Mouse (Mus musculus) embryonic facial prominence, embryonic 10.5 days (tissue): ENCODE data around the gene Mdga1. TPM values are rescaled to one million over a fixed set of nuclear protein-coding genes. Genes with fewer than 3 reads are reported as not detected.
A peak's percentile ranks its signal among the peaks of the same experiment; 100 is the strongest.

Experiments used
- DNase-seq: peaks from one replicate; pipeline ENCODE4 v3.0.0-alpha.2; 2017; ENCODE audit warnings: low spot score
- H3K27ac ChIP-seq: fragments of 300-500 bp; sonication (generic); replicated peaks from 2 replicates; pipeline ENCODE4 v1.5.1; 2016; ENCODE audit warnings: mild to moderate bottlenecking
- H3K27me3 ChIP-seq: fragments of 300-500 bp; sonication (generic); replicated peaks from 2 replicates; pipeline ENCODE4 v1.6.1; 2016; ENCODE audit warnings: low read depth, mild to moderate bottlenecking; ENCODE audit not compliant: poor library complexity, severe bottlenecking
- H3K36me3 ChIP-seq: fragments of 300-500 bp; sonication (generic); replicated peaks from 2 replicates; pipeline ENCODE4 v1.6.1; 2016; ENCODE audit warnings: mild to moderate bottlenecking, moderate library complexity
- H3K4me1 ChIP-seq: fragments of 300-500 bp; sonication (generic); 2 replicates; pipeline ENCODE4 v1.6.1; 2016
- H3K4me3 ChIP-seq: fragments of 300-500 bp; sonication (generic); 2 replicates; pipeline ENCODE4 v1.5.1; 2016; ENCODE audit warnings: mild to moderate bottlenecking, moderate library complexity
- H3K9me3 ChIP-seq: fragments of 300-500 bp; sonication (generic); 2 replicates; pipeline ENCODE4 v1.6.1; 2016; ENCODE audit warnings: mild to moderate bottlenecking
- WGBS: fragments of 180-500 bp; shearing (Covaris S2); methylation state at CpG from one replicate; pipeline ENCODE4 v1.1.7; 2016; 5-methylcytosine and 5-hydroxymethylcytosine counted together
- polyA plus RNA-seq: library from polyadenylated mRNA; unstranded; fragments of >200 nt; fragmentation: Nextera tagmentation; extraction: Ambion mirVana; gene quantifications from 2 replicates; pipeline ENCODE4 v1.2.1, GENCODE M21; 2016

The Mdga1 gene
- polyA plus RNA-seq, 1 experiment from 2014 or later, result 1.7 TPM

DNA sequence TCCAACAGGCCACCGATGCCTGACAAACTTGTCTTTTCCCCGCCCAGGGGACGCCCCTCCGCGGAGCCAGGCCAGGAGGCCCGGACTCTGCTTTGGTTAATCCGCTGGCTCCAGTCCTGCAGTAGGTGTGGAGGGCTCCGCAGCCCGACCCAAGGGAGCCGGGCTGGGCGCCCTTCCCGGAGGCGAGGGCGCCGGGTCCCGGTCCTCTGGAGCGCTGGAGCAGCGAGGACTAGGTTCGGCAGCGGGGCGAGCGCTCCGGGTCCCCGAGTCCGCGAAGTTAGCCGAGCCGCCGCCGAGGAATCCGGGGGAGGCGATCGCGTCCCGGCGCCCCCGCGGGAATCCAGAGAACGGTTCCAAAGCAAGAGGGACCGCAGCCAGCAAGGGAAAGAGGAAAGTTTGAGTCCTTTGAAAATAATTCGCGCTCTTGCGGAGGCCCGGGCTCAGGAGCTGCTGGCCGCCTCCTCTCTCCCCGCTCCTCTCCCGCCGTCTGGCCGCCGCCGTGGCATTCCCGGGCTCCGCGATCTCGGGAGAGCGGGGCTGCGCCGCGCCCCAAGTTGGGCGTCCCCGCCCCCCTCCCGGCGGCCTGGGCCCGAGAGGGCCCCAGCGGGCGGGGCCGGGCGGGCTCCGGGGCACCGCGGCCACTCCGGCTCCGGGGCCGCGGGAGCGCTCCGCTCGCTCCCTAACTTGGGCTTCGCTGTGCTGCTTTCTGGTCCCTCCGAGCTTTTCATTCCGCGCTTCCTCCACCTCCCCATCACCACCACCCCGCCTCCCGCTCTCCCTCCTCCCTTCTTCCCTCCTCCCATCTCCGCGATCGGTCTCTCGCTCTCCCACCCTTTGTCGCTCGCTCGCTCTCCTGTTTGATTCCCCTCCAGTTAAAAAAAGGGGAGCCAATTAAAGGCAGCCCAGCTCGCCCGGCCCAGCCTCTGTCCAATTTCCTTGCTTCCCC is 81.7 kb downstream of the Mdga1 start:
- Histone ChIP-seq H3K4me3 (peak overlapping the region; percentile 73), H3K4me1 (peaks cover 49% of the 10 kb centered on the region), H3K27ac (peak overlapping the region; percentile 82), H3K9me3 (no peaks in the 10 kb centered on the region), H3K36me3 (no peaks in the 10 kb centered on the region), H3K27me3 (peaks cover 96% of the 10 kb centered on the region)
- peak; percentile 79 for DNase-seq
- under 1% methylated on average over 92 of the region's 93 CpGs for WGBS

DNA sequence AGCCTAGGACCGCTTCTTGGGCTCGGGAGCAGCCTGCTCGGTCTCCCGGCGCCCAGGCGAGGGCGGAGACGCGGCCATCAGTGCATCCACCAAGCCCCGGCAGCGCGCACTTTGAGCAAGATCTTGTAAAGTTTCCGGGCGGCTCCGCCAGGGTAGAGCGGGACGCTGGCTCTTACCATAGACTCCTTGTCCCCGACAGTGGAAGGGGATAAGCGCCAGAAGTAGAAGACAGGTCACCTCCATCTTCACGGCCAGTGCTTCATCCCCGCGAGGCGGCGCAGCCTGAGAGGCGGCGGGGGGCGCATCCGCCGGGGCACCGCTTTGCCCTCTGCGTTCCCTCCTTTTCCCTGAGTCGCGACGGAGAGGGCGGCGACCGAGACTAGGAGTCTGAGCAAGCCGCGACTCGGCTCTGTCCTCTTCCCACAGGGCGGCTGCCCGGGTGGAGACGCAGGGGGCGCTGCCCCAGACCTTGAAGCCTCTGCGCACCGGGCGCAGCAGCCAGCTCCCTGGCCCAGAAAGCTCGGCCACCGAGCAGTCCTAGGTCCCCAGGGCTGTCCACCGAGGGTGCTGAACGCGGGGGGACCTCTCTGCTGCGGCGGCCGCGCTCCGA is 82.5 kb downstream of the Mdga1 start:
- peaks cover 93% of the 10 kb centered on the region for H3K27me3 ChIP-seq
- H3K27ac ChIP-seq, result peak overlapping the region; percentile 82
- no peaks in the 10 kb centered on the region for H3K9me3 ChIP-seq
- peak; percentile 81 for DNase-seq
- no peaks in the 10 kb centered on the region for H3K36me3 ChIP-seq
- under 1% methylated on average over 57 of the region's 57 CpGs for WGBS
- peak overlapping the region; percentile 73 for H3K4me3 ChIP-seq
- H3K4me1 ChIP-seq, result peaks cover 49% of the 10 kb centered on the region

DNA sequence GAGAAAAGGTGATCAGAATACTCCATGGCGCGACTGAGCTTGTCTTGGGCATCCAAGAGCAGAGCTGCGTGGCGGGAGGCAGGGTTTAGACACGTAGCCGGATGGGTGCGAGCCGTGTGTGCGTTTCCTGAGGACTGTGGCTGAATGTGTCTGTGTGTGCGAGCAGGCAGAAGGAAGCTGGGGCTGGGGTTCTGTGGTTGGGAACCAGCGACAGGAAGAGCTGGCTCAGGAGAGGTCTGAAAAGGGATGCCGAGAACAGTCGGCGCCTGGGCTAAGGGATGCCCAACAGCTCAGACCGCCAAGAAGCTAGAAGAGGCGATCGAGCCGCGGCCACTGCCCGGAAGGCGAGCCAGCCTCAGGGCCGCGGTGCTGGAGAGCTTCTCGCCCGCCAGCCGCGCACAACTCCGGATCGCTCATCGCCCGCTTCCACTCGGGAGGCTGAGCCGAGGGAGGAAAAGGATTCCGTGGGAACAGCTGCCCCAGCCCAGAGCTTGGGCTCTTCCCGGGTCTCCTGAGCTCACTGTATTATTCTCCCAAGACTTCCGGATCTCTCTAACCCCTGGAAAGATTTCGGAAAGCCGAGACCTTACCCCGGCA is 83.1 kb downstream of the Mdga1 start:
- WGBS, result under 1% methylated on average over 39 of the region's 39 CpGs
- H3K27me3 ChIP-seq, result peaks cover 88% of the 10 kb centered on the region
- peaks cover 49% of the 10 kb centered on the region for H3K4me1 ChIP-seq
- no peaks in the 10 kb centered on the region for H3K36me3 ChIP-seq
- H3K27ac ChIP-seq, result peak overlapping the region; percentile 82
- H3K9me3 ChIP-seq, result no peaks in the 10 kb centered on the region
- DNase-seq, result peak; percentile 75
- peak overlapping the region; percentile 73 for H3K4me3 ChIP-seq

DNA sequence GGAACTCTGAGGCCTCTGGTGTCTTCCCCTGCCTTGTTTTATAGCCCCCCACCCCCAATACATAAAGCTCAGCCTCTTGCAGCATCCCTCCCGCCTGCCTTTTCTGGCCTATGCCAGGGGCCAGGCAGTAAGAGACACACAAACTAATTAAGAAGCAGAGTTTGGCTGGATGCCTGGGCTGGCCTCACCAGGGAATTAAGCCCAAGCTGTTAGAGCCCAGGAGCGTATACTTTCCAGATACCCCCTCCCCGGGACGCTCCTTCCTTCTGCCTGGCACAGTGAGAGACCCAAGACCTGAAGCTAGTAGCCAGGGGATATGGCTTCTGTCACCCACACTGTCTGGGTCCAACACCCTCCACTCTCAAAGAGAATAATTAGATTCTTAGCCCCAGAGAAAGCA is 83.8 kb downstream of the Mdga1 start:
- Histone ChIP-seq H3K4me1 (peaks cover 49% of the 10 kb centered on the region), H3K27me3 (peaks cover 81% of the 10 kb centered on the region), H3K27ac (no peak overlapping the region)

DNA sequence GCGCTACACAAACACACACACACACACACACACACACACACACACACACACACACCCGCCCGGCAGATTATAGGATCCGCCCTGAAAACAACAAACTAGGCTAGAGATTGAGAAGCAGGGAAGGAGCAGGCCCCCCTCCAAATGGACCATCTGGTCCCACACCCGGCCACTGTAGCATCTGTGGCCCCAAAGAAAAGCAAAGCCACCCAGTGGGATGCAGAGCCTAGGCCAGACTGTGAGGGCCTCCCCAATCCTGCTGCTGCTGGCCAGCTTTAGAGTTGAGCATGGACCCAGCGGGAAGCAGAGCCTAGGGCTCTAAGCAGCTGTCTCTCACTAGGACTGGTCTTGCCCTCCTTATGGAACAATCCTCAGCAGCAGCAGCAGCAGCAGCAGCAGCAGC is 85.3 kb downstream of the Mdga1 start:
- peaks cover 70% of the 10 kb centered on the region for H3K27me3 ChIP-seq
- no peaks in the 10 kb centered on the region for H3K9me3 ChIP-seq
- H3K4me3 ChIP-seq, result no peak overlapping the region
- H3K36me3 ChIP-seq, result no peaks in the 10 kb centered on the region
- 32% methylated on average over 6 of the region's 6 CpGs for WGBS
- DNase-seq, result no peak
- H3K4me1 ChIP-seq, result peaks cover 48% of the 10 kb centered on the region
- H3K27ac ChIP-seq, result no peak overlapping the region

More for the DNA sequence above, 83.8 kb downstream of the Mdga1 start:
- Histone ChIP-seq H3K9me3 (no peaks in the 10 kb centered on the region), H3K4me3 (peak overlapping the region; percentile 73), H3K36me3 (no peaks in the 10 kb centered on the region)
- DNase-seq, result peak; percentile 24
- WGBS, result 4% methylated on average over 4 of the region's 4 CpGs

DNA sequence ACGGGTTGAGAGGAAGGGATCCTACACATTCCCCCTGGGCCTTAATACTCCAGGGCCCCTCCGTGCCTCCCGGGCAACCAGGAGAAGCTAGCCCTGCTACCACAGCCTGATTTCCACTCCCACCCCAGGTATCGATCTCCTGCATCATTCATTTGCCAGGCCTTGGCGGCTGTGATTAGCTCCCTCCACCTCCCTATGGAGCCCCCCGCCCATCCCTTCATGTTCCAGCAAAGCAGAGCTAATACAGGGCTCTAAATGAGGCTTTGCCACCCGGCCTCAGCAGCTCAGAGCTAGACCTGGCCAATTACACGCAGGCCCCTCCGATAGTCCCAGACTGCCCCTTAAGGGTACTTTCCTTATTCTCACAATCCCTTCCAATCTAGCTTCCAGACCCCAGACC is 86.5 kb downstream of the Mdga1 start:
- Histone ChIP-seq H3K36me3 (no peaks in the 10 kb centered on the region), H3K4me3 (no peak overlapping the region)

DNA sequence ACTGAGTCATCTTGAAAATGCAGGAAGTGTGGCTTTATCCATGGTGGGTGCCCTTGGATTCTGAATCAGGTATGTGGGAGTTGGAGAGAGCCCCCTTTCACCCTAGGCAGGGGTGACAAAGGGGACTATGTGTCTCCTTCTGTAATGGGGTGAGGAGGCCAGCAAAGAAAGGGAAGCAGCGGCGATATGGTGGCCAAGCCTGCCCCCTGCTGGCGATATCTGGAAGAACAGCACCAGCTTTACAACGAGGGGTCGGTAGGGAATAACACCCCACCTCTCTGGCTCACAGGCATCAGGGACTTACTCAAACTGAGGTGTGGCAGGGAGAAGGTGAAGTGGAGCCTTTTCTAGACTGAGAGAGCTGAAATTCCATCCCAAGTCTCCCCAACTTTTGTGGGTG is 87.0 kb downstream of the Mdga1 start:
- Histone ChIP-seq H3K4me3 (no peak overlapping the region), H3K27ac (no peak overlapping the region), H3K27me3 (peaks cover 52% of the 10 kb centered on the region), H3K36me3 (no peaks in the 10 kb centered on the region), H3K4me1 (peaks cover 35% of the 10 kb centered on the region), H3K9me3 (no peaks in the 10 kb centered on the region)
- DNase-seq, result peak; percentile 83
- under 1% methylated on average over 5 of the region's 5 CpGs for WGBS

More for the DNA sequence above, 86.5 kb downstream of the Mdga1 start:
- H3K27me3 ChIP-seq, result peaks cover 57% of the 10 kb centered on the region
- peaks cover 40% of the 10 kb centered on the region for H3K4me1 ChIP-seq
- no peaks in the 10 kb centered on the region for H3K9me3 ChIP-seq
- no peak for DNase-seq
- no peak overlapping the region for H3K27ac ChIP-seq
- 44% methylated on average over 9 of the region's 9 CpGs for whole genome bisulfite sequencing

DNA sequence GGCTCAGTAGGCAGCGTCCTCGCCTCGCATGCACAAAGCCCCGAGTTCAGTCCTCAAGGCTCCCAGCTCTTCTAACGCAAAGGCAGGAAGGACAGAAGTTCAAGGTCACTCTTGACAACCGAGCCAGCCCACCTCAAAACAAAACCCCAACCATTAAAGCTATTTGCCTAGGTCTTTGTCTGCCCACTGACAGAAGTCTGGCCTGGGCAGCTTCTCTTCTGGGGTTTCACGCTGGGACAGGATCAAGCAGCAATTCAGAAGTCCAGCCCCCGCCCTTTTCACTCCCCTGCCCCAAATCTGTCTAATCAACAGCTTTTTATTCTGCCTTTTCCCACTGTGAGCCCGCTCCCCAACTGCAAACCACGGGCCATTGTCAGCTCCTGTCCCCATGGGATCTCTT is 89.6 kb downstream of the Mdga1 start:
- H3K36me3 ChIP-seq, result no peaks in the 10 kb centered on the region
- H3K27ac ChIP-seq, result no peak overlapping the region
- no peaks in the 10 kb centered on the region for H3K9me3 ChIP-seq
- H3K4me3 ChIP-seq, result no peak overlapping the region
- peaks cover 16% of the 10 kb centered on the region for H3K4me1 ChIP-seq
- 59% methylated on average over 10 of the region's 10 CpGs for WGBS
- peaks cover 28% of the 10 kb centered on the region for H3K27me3 ChIP-seq
- DNase-seq, result no peak

DNA sequence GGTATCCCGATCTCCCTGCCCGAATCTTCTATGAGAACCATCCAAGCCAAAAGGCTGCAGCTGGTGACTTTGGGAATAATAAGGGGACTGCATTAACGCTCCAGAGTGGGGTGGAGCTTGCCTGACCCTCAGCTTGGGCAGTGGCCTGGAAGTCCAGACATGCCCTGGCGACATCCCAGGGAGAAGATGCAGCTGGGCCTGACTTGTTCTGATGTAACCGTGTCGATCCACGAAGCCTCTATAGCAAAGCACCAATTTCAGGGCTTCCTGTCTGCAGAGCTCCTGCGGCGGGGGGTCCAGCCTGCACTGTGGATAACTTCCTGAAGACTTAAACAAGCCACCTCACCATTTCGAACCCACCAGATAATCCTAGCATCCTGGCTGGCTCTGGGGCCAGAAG is 90.9 kb downstream of the Mdga1 start:
- Histone ChIP-seq H3K27ac (no peak overlapping the region), H3K27me3 (peaks cover 28% of the 10 kb centered on the region), H3K4me1 (peaks cover 22% of the 10 kb centered on the region), H3K9me3 (no peaks in the 10 kb centered on the region), H3K36me3 (no peaks in the 10 kb centered on the region), H3K4me3 (no peak overlapping the region)
- WGBS, result 86% methylated on average over 10 of the region's 10 CpGs
- no peak for DNase-seq

DNA sequence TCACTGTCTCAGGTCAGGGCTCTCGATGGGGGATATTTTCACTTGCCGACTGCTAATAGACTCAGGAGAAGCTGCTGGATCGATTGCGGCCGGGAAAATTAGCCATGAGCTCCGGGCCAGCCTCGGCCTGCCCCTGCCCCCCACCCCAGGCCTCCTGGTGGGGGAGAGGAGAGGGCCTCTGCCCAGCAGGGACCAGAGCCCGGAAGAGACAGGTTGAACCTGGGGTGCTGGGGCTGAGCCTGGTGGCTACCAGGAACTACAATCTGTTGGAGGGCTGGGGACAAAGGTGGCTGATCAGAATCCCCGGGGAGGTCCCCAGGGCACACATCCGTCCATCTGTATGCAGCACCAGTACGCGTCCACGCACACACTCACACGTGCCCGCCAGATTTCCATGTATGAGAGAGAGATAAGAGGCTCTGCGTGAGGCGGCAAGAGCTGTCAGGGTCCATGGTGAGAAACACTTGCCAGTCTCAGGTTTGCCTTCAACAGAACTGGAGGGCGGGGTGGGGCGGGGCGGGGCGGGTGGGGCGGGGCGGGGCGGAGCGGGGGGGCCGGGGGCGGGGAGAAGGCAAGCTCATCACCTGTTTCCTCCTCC is 95.7 kb downstream of the Mdga1 start:
- no peak for DNase-seq
- 11% methylated on average over 27 of the region's 27 CpGs for WGBS

DNA sequence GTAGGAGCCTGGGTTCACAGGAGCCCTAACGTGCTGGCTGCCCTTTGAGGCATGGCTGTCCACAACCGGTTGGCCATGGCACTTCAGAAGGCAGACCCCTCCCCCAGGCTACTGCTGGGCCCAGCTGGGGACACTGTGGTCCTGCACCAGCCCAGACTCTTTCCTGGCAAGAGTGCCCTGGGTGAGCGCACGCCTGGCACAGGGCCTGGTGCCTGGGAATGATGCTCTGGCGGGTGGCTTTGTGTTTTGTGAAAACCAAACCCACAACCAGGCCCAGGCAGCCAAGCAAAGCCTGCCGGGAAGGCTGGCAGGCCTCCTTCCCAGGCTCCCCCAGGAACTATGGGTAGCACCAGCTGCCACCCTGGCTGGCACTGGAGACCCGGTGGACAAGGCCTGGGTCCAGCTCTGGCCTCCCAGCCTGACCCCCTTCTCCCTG is 96.3 kb downstream of the Mdga1 start:
- DNase-seq, result no peak
- H3K9me3 ChIP-seq, result no peaks in the 10 kb centered on the region; the same call in 1 of the 2 replicates
- WGBS, result 62% methylated on average over 7 of the region's 7 CpGs
- no peak overlapping the region for H3K27ac ChIP-seq
- no peak overlapping the region for H3K4me3 ChIP-seq
- peaks cover 24% of the 10 kb centered on the region for H3K27me3 ChIP-seq
- H3K4me1 ChIP-seq, result peaks cover 21% of the 10 kb centered on the region
- H3K36me3 ChIP-seq, result no peaks in the 10 kb centered on the region

More for the DNA sequence above, 95.7 kb downstream of the Mdga1 start:
- peak overlapping the region; percentile 16; the same call in 1 of the 2 replicates for H3K4me3 ChIP-seq
- H3K36me3 ChIP-seq, result no peaks in the 10 kb centered on the region
- H3K4me1 ChIP-seq, result peaks cover 21% of the 10 kb centered on the region
- no peaks in the 10 kb centered on the region for H3K9me3 ChIP-seq
- H3K27ac ChIP-seq, result peak overlapping the region; percentile 57; the same call in 1 of the 2 replicates
- peaks cover 24% of the 10 kb centered on the region for H3K27me3 ChIP-seq

DNA sequence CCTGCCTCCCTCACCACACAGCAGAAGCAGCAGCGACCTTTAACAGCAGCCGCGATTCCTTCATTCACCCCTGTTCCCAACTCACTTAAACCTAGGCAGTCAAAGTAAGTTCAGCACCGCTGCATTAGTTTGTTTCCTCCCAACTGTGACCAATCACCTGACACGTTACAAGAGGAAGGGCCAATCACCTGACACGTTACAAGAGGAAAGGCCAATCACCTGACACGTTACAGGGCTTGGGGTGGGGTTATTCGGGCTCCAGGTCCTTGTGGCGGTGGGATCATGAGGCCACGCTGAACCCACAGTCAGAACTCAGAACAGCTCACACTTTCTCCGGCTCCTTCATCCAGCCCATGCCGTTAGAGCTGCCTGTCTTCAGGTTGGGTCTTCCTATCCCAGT is 99.6 kb downstream of the Mdga1 start:
- DNase-seq, result no peak
- H3K4me3 ChIP-seq, result no peak overlapping the region
- H3K27me3 ChIP-seq, result peaks cover 22% of the 10 kb centered on the region
- peaks cover 17% of the 10 kb centered on the region for H3K9me3 ChIP-seq
- H3K27ac ChIP-seq, result no peak overlapping the region
- 78% methylated on average over 12 of the region's 12 CpGs for WGBS
- H3K36me3 ChIP-seq, result 0 out of 2 replicates have a peak, but pooled peaks cover 3% of the 10 kb centered on the region
- H3K4me1 ChIP-seq, result peaks cover 15% of the 10 kb centered on the region
